Mouse (Mus musculus) limb, embryonic 11.5 days (tissue): ENCODE results near the gene Bcl6. TPM values are rescaled to one million over a fixed set of nuclear protein-coding genes. Genes with fewer than 3 reads are reported as not detected.

Source experiments
- ATAC-seq: fragments of 200-750 bp; cut with Nextera tagmentation; 2 replicates; pipeline ENCODE4 v1.8.0; 2017; ENCODE audit warnings: low read depth; ENCODE audit not compliant: insufficient number of reproducible peaks, low FRiP score, low TSS enrichment
- DNase-seq: peaks from one replicate; pipeline ENCODE4 v3.0.0-alpha.2; 2015; ENCODE audit warnings: low spot score
- H3K27ac ChIP-seq: fragments of 300-500 bp; sonication (generic); replicated peaks from 2 replicates; pipeline ENCODE4 v1.5.1; 2014; ENCODE audit warnings: low read depth, mild to moderate bottlenecking, low read length
- H3K27me3 ChIP-seq: fragments of 300-500 bp; sonication (generic); 2 replicates; pipeline ENCODE4 v1.6.1; 2014; ENCODE audit warnings: mild to moderate bottlenecking, low read length, mixed read lengths; ENCODE audit not compliant: control insufficient read depth, insufficient read depth
- H3K36me3 ChIP-seq: fragments of 300-500 bp; sonication (generic); 2 replicates; pipeline ENCODE4 v1.6.1; 2014; ENCODE audit warnings: mild to moderate bottlenecking, low read length, moderate library complexity, mixed read lengths; ENCODE audit not compliant: control insufficient read depth, insufficient read depth
- H3K4me1 ChIP-seq: fragments of 300-500 bp; sonication (generic); 2 replicates; pipeline ENCODE4 v1.6.1; 2014; ENCODE audit warnings: low read length, mixed read lengths; ENCODE audit not compliant: control insufficient read depth, insufficient read depth
- H3K4me2 ChIP-seq: fragments of 300-500 bp; sonication (generic); 2 replicates; pipeline ENCODE4 v1.6.1; 2014; ENCODE audit warnings: low read depth, mild to moderate bottlenecking, moderate library complexity; ENCODE audit not compliant: severe bottlenecking
- H3K4me3 ChIP-seq: fragments of 300-500 bp; sonication (generic); 2 replicates; pipeline ENCODE4 v1.5.1; 2014; ENCODE audit warnings: low read depth, low read length
- H3K9ac ChIP-seq: fragments of 300-500 bp; sonication (generic); 2 replicates; pipeline ENCODE4 v1.6.1; 2014; ENCODE audit warnings: mild to moderate bottlenecking, low read length
- H3K9me3 ChIP-seq: fragments of 300-500 bp; sonication (generic); 2 replicates; pipeline ENCODE4 v1.6.1; 2016; ENCODE audit warnings: low read length; ENCODE audit not compliant: control insufficient read depth
- WGBS: fragments of 180-500 bp; shearing (Covaris S2); extraction: QIAGEN DNeasy Blood & Tissue Kit; methylation state at CpG from one replicate; pipeline ENCODE4 v1.1.7; 2014; 5-methylcytosine and 5-hydroxymethylcytosine counted together
- polyA plus RNA-seq: library from polyadenylated mRNA; unstranded; fragments of >200 nt; fragmentation: Nextera tagmentation; extraction: Ambion mirVana; gene quantifications from 2 replicates; pipeline ENCODE4 v1.2.1, GENCODE M21; 2014

Bcl6 gene
- polyA plus RNA-seq, 1 experiment from 2014 or later: 0.24 TPM

- Histone ChIP-seq H3K9ac (no peak overlapping the region), H3K27me3 (no peaks in the 10 kb centered on the region), H3K9me3 (no peaks in the 10 kb centered on the region), H3K36me3 (no peaks in the 10 kb centered on the region), H3K27ac (no peak overlapping the region), H3K4me2 (no peak overlapping the region), H3K4me3 (no peak overlapping the region), H3K4me1 (no peaks in the 10 kb centered on the region)
- DNase-seq (no peak), ATAC-seq (no peak)
- WGBS: 43% methylated on average over 1 of the region's 1 CpGs
Measured at GRCm38 (mm10) chr16:24021722-24022121, 33.1 kb upstream of the Bcl6 start.

DNA sequence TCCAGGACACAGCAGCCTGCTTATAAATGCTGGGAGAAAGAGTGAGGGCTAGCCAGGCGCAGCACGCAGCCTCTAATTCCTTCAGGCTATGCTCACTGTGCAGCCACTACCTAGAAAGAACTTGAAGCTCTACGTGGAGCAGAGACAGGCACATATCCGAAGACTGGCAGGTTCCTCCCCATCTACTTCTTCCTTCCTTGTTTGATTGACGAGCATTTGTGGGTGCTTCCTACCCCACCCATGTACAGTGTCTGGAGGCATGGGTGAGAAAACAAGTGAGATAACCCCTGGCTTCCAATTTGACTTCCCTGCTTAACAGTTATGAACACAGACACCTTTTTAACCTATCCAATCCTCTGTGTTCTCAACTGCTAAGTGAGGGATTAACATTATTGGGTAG lies 28.1 kb upstream of the Bcl6 start:
- ATAC-seq: no peak

DNA sequence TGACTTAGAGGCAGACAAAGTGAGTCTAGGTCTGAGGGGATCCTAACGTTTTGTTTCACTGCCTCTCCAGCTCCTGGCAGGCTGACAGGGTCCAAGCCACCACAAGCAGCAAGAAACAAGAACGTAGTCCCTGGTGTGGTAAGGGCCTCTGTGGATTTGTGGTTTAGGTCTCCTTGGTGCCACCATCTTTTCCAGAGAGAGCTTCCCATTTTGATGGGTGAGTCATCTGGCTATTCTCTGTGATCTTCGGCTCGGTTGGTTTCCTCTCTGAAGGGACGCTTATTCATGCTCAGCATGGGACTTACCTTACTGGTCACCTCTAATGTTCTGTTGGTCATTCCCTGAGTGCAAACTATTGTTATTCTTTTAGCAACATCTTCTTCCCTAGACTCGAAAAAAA lies 27.6 kb upstream of the Bcl6 start:
- Histone ChIP-seq H3K4me1 (no peaks in the 10 kb centered on the region), H3K27ac (no peak overlapping the region), H3K27me3 (no peaks in the 10 kb centered on the region), H3K9me3 (no peaks in the 10 kb centered on the region), H3K4me3 (no peak overlapping the region), H3K36me3 (no peaks in the 10 kb centered on the region), H3K9ac (no peak overlapping the region), H3K4me2 (no peak overlapping the region)
- DNase-seq: no peak
- ATAC-seq: no peak
- 58% methylated on average over 6 of the region's 6 CpGs for WGBS

More for the DNA sequence above, 28.1 kb upstream of the Bcl6 start:
- no peak overlapping the region for H3K4me2 ChIP-seq
- H3K9me3 ChIP-seq: no peaks in the 10 kb centered on the region
- DNase-seq: no peak
- WGBS: 58% methylated on average over 5 of the region's 5 CpGs
- no peak overlapping the region for H3K4me3 ChIP-seq
- no peaks in the 10 kb centered on the region for H3K27me3 ChIP-seq
- H3K9ac ChIP-seq: no peak overlapping the region
- H3K36me3 ChIP-seq: no peaks in the 10 kb centered on the region
- no peak overlapping the region for H3K27ac ChIP-seq
- H3K4me1 ChIP-seq: no peaks in the 10 kb centered on the region

DNA sequence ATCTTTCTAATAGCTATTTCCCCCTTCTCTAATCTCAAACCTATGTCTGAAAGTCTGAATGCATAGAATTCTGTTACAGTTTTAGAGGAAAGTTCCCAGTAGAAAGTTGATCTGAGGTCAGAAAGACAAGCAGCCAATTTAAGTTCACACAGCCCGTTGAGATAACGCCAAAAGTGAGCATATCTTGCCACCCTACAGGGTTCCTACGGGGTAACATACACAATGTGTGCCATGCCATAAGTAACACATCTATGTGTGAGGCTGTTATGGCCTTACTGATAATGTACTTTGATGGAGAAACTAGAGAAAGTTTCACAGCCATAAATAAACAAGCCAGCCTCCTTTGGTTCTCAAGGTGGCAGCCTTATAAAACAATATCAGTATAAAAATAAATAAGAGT lies 25.7 kb upstream of the Bcl6 start:
- no peak overlapping the region for H3K27ac ChIP-seq
- ATAC-seq: no peak
- no peaks in the 10 kb centered on the region for H3K36me3 ChIP-seq
- no peak overlapping the region for H3K4me2 ChIP-seq
- H3K4me3 ChIP-seq: no peak overlapping the region
- no peaks in the 10 kb centered on the region for H3K27me3 ChIP-seq
- DNase-seq: no peak
- H3K4me1 ChIP-seq: no peaks in the 10 kb centered on the region
- no peak overlapping the region for H3K9ac ChIP-seq
- H3K9me3 ChIP-seq: no peaks in the 10 kb centered on the region
- WGBS: 86% methylated on average over 3 of the region's 3 CpGs

GRCm38 (mm10) chr16:24012066-24012465 lies 23.4 kb upstream of the Bcl6 start:
- H3K27me3 ChIP-seq: no peaks in the 10 kb centered on the region
- no peak overlapping the region for H3K27ac ChIP-seq
- no peak overlapping the region for H3K9ac ChIP-seq
- DNase-seq: no peak
- no peak for ATAC-seq
- H3K36me3 ChIP-seq: no peaks in the 10 kb centered on the region
- no peaks in the 10 kb centered on the region for H3K4me1 ChIP-seq
- WGBS: 44% methylated on average over 3 of the region's 3 CpGs
- no peak overlapping the region for H3K4me3 ChIP-seq
- no peaks in the 10 kb centered on the region for H3K9me3 ChIP-seq
- no peak overlapping the region for H3K4me2 ChIP-seq

DNA sequence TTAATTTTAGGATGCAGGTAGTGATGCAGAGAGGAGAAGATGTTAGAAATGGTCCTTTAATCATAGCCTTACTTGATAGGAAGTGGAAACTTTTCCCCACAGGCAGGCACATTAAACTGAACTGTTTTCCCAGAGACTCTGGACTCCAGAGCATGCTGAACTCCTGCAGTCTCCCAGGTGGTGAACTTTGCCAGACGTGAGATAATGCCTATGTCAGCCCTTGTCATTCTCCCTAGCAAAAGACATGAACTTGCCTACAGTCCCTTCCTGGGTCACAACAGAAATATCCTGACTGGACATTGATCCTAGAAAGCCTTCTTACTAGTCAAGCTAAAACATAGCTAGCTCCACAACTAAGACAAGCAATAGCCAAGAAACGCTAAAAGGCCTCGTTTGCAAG lies 22.7 kb upstream of the Bcl6 start:
- Histone ChIP-seq H3K36me3 (no peaks in the 10 kb centered on the region), H3K9me3 (no peaks in the 10 kb centered on the region), H3K27ac (no peak overlapping the region), H3K4me2 (no peak overlapping the region), H3K4me3 (no peak overlapping the region), H3K4me1 (no peaks in the 10 kb centered on the region), H3K9ac (no peak overlapping the region), H3K27me3 (no peaks in the 10 kb centered on the region)
- WGBS: 63% methylated on average over 3 of the region's 3 CpGs
- DNase-seq (no peak), ATAC-seq (no peak)

DNA sequence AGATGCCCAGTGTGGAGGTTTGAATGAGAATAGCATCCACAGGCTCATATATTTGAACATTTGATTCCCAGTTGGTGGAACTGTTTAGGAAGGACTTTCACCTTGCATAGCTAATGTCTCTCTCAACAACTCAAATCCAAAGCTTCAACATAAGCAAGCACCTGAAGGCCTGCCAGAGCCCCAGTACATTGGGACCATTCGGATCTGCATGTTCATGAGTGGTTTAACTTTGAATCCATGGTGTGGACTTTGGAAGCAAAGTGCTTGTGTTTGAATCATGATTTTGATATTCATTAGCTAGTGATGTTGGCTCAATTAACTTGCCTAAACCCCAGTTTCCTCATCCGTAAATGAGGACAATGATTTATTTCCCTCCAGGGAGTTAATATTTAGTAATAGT lies 21.2 kb upstream of the Bcl6 start:
- no peak for DNase-seq
- Histone ChIP-seq H3K27me3 (no peaks in the 10 kb centered on the region), H3K36me3 (no peaks in the 10 kb centered on the region), H3K4me1 (no peaks in the 10 kb centered on the region), H3K9me3 (no peaks in the 10 kb centered on the region), H3K9ac (no peak overlapping the region), H3K4me2 (no peak overlapping the region), H3K4me3 (no peak overlapping the region), H3K27ac (no peak overlapping the region)
- ATAC-seq: no peak
- WGBS: 89% methylated on average over 2 of the region's 2 CpGs

DNA sequence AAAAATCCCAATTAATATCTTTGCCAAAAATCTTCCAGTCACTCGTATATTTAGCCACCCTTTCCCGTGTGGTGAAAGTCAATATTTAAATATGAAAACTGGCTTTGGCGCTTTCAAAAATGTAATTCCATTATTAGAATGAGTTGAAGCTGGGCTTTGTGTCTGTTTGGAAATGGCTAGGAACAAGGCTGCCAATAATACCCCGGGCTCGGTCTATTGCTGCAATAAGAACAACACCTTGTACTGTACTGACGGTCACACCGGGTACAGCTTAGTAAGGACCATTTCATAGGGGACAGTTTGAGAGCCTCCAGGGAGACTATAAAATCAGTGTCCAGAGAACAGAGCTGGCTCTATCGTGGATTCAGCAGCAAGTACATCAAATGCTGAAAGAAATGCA lies 17.3 kb upstream of the Bcl6 start:
- no peak for DNase-seq
- H3K4me2 ChIP-seq: no peak overlapping the region
- H3K27me3 ChIP-seq: no peaks in the 10 kb centered on the region
- H3K36me3 ChIP-seq: no peaks in the 10 kb centered on the region
- no peak for ATAC-seq
- no peak overlapping the region for H3K9ac ChIP-seq
- H3K27ac ChIP-seq: no peak overlapping the region
- no peaks in the 10 kb centered on the region for H3K9me3 ChIP-seq
- H3K4me3 ChIP-seq: no peak overlapping the region
- H3K4me1 ChIP-seq: no peaks in the 10 kb centered on the region
- WGBS: 88% methylated on average over 8 of the region's 8 CpGs

GRCm38 (mm10) chr16:23997912-23998311 lies 9.3 kb upstream of the Bcl6 start:
- 77% methylated on average over 6 of the region's 6 CpGs for WGBS

More at GRCm38 (mm10) chr16:23997912-23998311, 9.3 kb upstream of the Bcl6 start:
- ATAC-seq (no peak), DNase-seq (no peak)
- H3K36me3 ChIP-seq: no peaks in the 10 kb centered on the region
- no peak overlapping the region for H3K9ac ChIP-seq
- H3K27me3 ChIP-seq: no peaks in the 10 kb centered on the region
- no peaks in the 10 kb centered on the region for H3K9me3 ChIP-seq
- no peaks in the 10 kb centered on the region for H3K4me1 ChIP-seq
- H3K4me2 ChIP-seq: no peak overlapping the region
- no peak overlapping the region for H3K27ac ChIP-seq
- H3K4me3 ChIP-seq: no peak overlapping the region
